Comparison of ENCODE assay signal across 8 mouse cellular contexts in genomic region chr4:133038521-133039115, GRCm38 (mm10). TPM values are rescaled to one million over a fixed set of nuclear protein-coding genes. Genes with fewer than 3 reads are reported as not detected.
DNase-seq lines count a peak whose midpoint lies in the region; ATAC-seq and TF ChIP-seq lines count a peak whose summit lies in the region.

No protein-coding gene starts in this region.

- under 1% methylated on average over 76 of the region's 76 CpGs for WGBS in forebrain, embryonic 10.5 days
- WGBS in hindbrain, embryonic 11.5 days = under 1% methylated on average over 38 of the region's 76 CpGs
- under 1% methylated on average over 76 of the region's 76 CpGs for WGBS in liver, adult 2 months

- TF ChIP-seq CTCF in liver, adult 2 months (IDR thresholded peaks at IDR 0.05; ENCODE audit: low read depth, low read length) = no peak

- TF ChIP-seq POLR2A in liver, adult 2 months (IDR thresholded peaks at IDR 0.05; ENCODE audit: extremely low read depth, insufficient read depth, low read length) = no peak

- peak; percentile 65 for DNase-seq in urinary bladder, postnatal 14 days (ENCODE audit: low spot score)
- no peak for DNase-seq in urinary bladder, postnatal 10 days (ENCODE audit: low spot score)
- peak; percentile 61 for DNase-seq in forebrain, embryonic 10.5 days (ENCODE audit: extremely low spot score, low spot score)
- peak; percentile 76 for DNase-seq in hindbrain, embryonic 11.5 days (ENCODE audit: low spot score)
- DNase-seq in liver, adult 2 months (ENCODE audit: extremely low read depth, low read depth, low spot score) = no peak
- DNase-seq in naive thymus-derived CD4-positive, alpha-beta T cell, adult 2 months (ENCODE audit: low read depth) = peak; percentile 34
- DNase-seq in frontal cortex, postnatal 36 days (ENCODE audit: low spot score in 2 of 2) = no peak
- DNase-seq in ovary, adult 18-20 months (ENCODE audit: low spot score) = no peak

- H3K9me3 ChIP-seq in forebrain, embryonic 10.5 days = no peaks in the 10 kb centered on the region
- H3K9me3 ChIP-seq in hindbrain, embryonic 11.5 days (ENCODE audit: control insufficient read depth, low read length) = no peaks in the 10 kb centered on the region

- H3K4me3 ChIP-seq in forebrain, embryonic 10.5 days = peak overlapping the region; percentile 72
- H3K4me3 ChIP-seq in hindbrain, embryonic 11.5 days (ENCODE audit: low read depth, low read length) = peak overlapping the region; percentile 52
- peak overlapping the region; percentile 56 for H3K4me3 ChIP-seq in liver, adult 2 months (ENCODE audit: insufficient read depth, low read depth, low read length)

- peak overlapping the region; percentile 100 for H3K4me2 ChIP-seq in hindbrain, embryonic 11.5 days (replicated peaks; ENCODE audit: low read depth, low read length)

- ATAC-seq in hindbrain, embryonic 11.5 days (ENCODE audit: low FRiP score) = peak; percentile 41; the same call in 1 of the 2 replicates

- peaks cover 5% of the 10 kb centered on the region for H3K36me3 ChIP-seq in forebrain, embryonic 10.5 days (replicated peaks)
- no peaks in the 10 kb centered on the region for H3K36me3 ChIP-seq in hindbrain, embryonic 11.5 days (ENCODE audit: control insufficient read depth, insufficient read depth, low read length)
- H3K36me3 ChIP-seq in liver, adult 2 months (ENCODE audit: control insufficient read depth, insufficient read depth, low read length) = no peaks in the 10 kb centered on the region

- H3K9ac ChIP-seq in hindbrain, embryonic 11.5 days (ENCODE audit: low read depth, low read length) = peak overlapping the region; percentile 76
- peak overlapping the region; percentile 79 for H3K9ac ChIP-seq in liver, adult 2 months (ENCODE audit: low read depth, low read length)

- H3K4me1 ChIP-seq in forebrain, embryonic 10.5 days = peaks cover 83% of the 10 kb centered on the region
- H3K4me1 ChIP-seq in hindbrain, embryonic 11.5 days (replicated peaks; ENCODE audit: control insufficient read depth, insufficient read depth, low read length) = peaks cover 39% of the 10 kb centered on the region
- H3K4me1 ChIP-seq in liver, adult 2 months (ENCODE audit: control insufficient read depth, insufficient read depth, low read length) = peaks cover 22% of the 10 kb centered on the region

- H3K79me2 ChIP-seq in liver, adult 2 months (ENCODE audit: control insufficient read depth, insufficient read depth, low read length) = peaks cover 39% of the 10 kb centered on the region

- peak overlapping the region; percentile 89 for H3K27ac ChIP-seq in forebrain, embryonic 10.5 days
- peak overlapping the region; percentile 78 for H3K27ac ChIP-seq in hindbrain, embryonic 11.5 days (ENCODE audit: low read depth, low read length)
- no peak overlapping the region for H3K27ac ChIP-seq in liver, adult 2 months (replicated peaks; ENCODE audit: insufficient read depth, low read depth, low read length)

- peaks cover 77% of the 10 kb centered on the region for H3K27me3 ChIP-seq in forebrain, embryonic 10.5 days (ENCODE audit: poor library complexity, severe bottlenecking)
- peaks cover 25% of the 10 kb centered on the region for H3K27me3 ChIP-seq in hindbrain, embryonic 11.5 days (ENCODE audit: control insufficient read depth, insufficient read depth, low read length)
- H3K27me3 ChIP-seq in liver, adult 2 months (ENCODE audit: control insufficient read depth, insufficient read depth, low read length) = no peaks in the 10 kb centered on the region

RNA-seq across cellular contexts. Expression of gene Ahdc1, which starts 27.6 kb away (rescaled TPM):
- polyA plus RNA-seq in forebrain, embryonic 10.5 days (2016; fragmentation: Nextera tagmentation; extraction: Ambion mirVana) = 5.8 and 7.4 TPM in 2 replicates
- polyA plus RNA-seq in hindbrain, embryonic 11.5 days (2014; fragmentation: Nextera tagmentation; extraction: Ambion mirVana) = 6.8 and 9.0 TPM in 2 replicates
- total RNA-seq in liver, adult 2 months (2014; rRNA removed) = 2.4 and 4.1 TPM in 2 replicates
- polyA plus RNA-seq in liver, adult 2 months (2012; rRNA removed) = 8.7 and 8.8 TPM in 2 replicates

Comparison
In these comparisons a context has a peak if more than half of its experiments do, and no peak if none do; other contexts are left out.
1. DNase-seq: peak in urinary bladder, postnatal 14 days (single experiment), forebrain, embryonic 10.5 days (single experiment), hindbrain, embryonic 11.5 days (single experiment) and naive thymus-derived CD4-positive, alpha-beta T cell, adult 2 months (single experiment); none in urinary bladder, postnatal 10 days (single experiment), liver, adult 2 months (single experiment), frontal cortex, postnatal 36 days (0 of 2) and ovary, adult 18-20 months (single experiment).
2. Peak in every context shown above with its lines, with median percentiles within 50 percentile points of each other: H3K4me3 ChIP-seq.